Mouse (Mus musculus): ENCODE results near the gene Hist1h2bf. TPM values are rescaled to one million over a fixed set of nuclear protein-coding genes. Genes with fewer than 3 reads are reported as not detected.
"Not testable (repeated sequence)": the region's sequence is repeated elsewhere in the genome, so short reads cannot be mapped to it uniquely, and the experiment has no call there.

Hist1h2bf gene
- polyA plus RNA-seq, 1 experiment from 2014 or later = 6.7 TPM

DNA sequence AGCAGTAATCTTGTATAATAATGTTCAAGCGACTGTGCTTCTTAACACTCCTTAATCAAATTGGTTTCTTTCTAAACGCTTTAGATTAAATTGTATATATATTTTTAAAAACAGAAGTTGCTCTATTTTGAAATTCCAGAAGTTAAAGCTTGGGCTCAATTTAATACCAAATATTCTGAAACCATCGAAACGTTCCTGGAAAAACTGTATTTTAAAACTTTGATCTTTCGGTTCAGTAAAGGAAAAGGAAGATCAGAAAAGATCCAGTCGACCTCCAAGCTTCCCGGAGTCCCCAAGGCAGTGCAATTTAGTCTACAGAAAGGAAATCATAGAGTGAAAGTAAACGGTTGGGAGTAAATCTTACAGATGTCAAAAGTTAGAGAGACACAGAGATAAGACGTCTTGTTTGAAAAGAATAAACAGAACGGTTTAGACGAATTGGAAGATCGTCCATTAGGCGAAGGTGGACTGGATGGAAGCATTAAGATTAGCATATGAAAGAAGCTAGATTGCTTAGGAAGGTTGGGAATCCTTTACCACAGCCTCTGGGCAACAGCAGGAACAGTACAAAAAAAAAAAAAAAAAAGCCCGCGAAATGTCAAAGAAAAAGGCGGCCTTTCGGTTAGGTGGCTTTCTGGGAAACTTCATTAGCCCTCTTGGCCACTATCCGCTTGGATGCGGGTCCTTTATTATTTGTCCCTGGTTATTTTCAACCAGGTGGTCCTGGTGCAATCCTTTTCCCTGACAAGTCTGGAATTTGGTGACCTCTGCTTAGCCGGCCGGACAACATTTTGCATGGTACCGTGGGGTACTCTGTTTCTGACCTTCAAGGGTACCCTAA is 12.3 kb upstream of the Hist1h2bf start:
- ATAC-seq (ENCODE audit: insufficient read depth) = no peak
- Histone ChIP-seq H3K36me3 (replicated peaks) (no peaks in the 10 kb centered on the region), H3K9ac (peak overlapping the region; percentile 66), H3K9me3 (replicated peaks) (no peaks in the 10 kb centered on the region), H3K4me2 (peak overlapping the region; percentile 74), H3K4me1 (replicated peaks) (peaks cover 48% of the 10 kb centered on the region), H3K27ac (replicated peaks) (peak overlapping the region; percentile 97), H3K27me3 (no peaks in the 10 kb centered on the region), H3K4me3 (replicated peaks) (peak overlapping the region; percentile 60)
- WGBS (ENCODE audit: insufficient replicate concordance) = 3% methylated on average over 22 of the region's 22 CpGs

DNA sequence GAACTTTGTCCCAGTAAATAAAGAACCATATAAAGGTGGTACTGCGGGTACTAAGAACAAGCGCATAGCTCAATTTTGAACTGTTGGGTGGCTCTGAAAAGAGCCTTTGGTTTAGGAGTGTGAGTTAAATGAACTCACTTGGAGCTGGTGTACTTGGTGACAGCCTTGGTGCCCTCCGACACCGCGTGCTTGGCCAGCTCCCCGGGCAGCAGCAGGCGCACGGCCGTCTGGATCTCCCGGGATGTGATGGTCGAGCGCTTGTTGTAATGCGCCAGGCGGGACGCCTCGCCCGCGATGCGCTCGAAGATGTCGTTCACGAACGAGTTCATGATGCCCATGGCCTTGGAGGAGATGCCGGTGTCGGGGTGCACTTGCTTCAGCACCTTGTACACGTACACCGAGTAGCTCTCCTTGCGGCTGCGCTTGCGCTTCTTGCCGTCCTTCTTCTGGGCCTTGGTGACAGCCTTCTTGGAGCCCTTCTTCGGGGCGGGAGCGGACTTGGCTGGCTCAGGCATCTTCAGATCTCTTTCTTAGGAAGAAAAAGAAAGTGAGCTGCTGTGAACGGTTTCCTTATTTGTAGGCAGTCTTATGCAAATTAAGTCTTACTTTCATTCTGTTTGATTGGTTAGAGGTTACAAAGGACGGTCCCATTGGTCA is 11.6 kb upstream of the Hist1h2bf start:
- H3K36me3 ChIP-seq (replicated peaks); H3K27me3 ChIP-seq; H3K9me3 ChIP-seq (replicated peaks): not testable (repeated sequence)
- Histone ChIP-seq H3K27ac (replicated peaks) (peak overlapping the region; percentile 97), H3K4me2 (peak overlapping the region; percentile 74), H3K4me3 (replicated peaks) (peak overlapping the region; percentile 60), H3K9ac (peak overlapping the region; percentile 78), H3K4me1 (replicated peaks) (peaks cover 55% of the 10 kb centered on the region)
- under 1% methylated on average over 23 of the region's 36 CpGs for WGBS (ENCODE audit: insufficient replicate concordance)
- peak; percentile 75 for ATAC-seq (ENCODE audit: insufficient read depth)

DNA sequence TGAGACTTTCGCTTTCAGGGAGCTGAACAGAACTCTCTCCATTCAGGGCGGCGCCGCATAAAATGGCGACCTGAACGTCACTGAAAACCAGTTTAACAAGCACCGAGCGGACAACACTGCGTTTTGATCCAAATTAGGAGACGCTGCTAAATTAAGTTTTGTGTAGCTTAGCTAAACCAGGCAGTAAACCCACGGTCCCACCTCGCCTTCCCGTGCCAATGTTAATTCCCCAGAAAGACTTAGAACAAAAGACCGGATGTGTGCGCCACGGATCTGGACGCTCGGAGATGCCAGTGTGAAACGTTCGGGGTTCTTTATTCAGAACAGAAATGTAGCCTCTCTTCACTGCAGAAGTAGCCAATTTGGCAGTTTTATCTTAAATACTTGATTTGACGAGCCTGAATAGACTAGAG is 11.0 kb upstream of the Hist1h2bf start:
- Histone ChIP-seq H3K36me3 (replicated peaks) (no peaks in the 10 kb centered on the region), H3K4me2 (peak overlapping the region; percentile 74), H3K9ac (peak overlapping the region; percentile 78), H3K27ac (replicated peaks) (peak overlapping the region; percentile 97), H3K4me1 (replicated peaks) (peaks cover 61% of the 10 kb centered on the region), H3K9me3 (replicated peaks) (no peaks in the 10 kb centered on the region), H3K4me3 (replicated peaks) (peak overlapping the region; percentile 60), H3K27me3 (no peaks in the 10 kb centered on the region)
- ATAC-seq (ENCODE audit: insufficient read depth) = peak; percentile 3
- under 1% methylated on average over 21 of the region's 21 CpGs for WGBS (ENCODE audit: insufficient replicate concordance)

DNA sequence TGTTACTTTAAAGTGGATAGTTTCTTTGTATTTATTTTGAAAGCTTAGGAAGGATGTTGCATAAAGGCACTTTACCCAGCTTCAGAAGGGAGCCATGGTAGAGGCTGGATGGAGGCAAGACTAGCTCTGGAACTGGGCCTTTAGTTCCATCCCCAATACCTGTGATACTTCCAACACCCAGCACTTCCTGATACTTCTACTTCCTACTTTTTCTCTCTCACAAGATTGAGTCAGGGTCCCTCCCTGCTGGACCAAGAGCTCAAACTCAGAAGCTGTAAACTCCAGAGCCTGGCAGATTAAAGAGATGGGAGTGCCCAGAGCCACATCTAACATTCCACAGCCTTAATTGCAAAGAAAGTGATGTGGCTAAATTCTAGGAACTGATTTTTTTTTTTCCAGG is 10.3 kb upstream of the Hist1h2bf start:
- Histone ChIP-seq H3K4me1 (replicated peaks) (peaks cover 63% of the 10 kb centered on the region), H3K27me3 (no peaks in the 10 kb centered on the region), H3K27ac (replicated peaks) (peak overlapping the region; percentile 97), H3K9ac (peak overlapping the region; percentile 78), H3K4me3 (replicated peaks) (peak overlapping the region; percentile 60), H3K9me3 (replicated peaks) (no peaks in the 10 kb centered on the region), H3K4me2 (peak overlapping the region; percentile 74), H3K36me3 (replicated peaks) (no peaks in the 10 kb centered on the region)
- ATAC-seq (ENCODE audit: insufficient read depth) = no peak

DNA sequence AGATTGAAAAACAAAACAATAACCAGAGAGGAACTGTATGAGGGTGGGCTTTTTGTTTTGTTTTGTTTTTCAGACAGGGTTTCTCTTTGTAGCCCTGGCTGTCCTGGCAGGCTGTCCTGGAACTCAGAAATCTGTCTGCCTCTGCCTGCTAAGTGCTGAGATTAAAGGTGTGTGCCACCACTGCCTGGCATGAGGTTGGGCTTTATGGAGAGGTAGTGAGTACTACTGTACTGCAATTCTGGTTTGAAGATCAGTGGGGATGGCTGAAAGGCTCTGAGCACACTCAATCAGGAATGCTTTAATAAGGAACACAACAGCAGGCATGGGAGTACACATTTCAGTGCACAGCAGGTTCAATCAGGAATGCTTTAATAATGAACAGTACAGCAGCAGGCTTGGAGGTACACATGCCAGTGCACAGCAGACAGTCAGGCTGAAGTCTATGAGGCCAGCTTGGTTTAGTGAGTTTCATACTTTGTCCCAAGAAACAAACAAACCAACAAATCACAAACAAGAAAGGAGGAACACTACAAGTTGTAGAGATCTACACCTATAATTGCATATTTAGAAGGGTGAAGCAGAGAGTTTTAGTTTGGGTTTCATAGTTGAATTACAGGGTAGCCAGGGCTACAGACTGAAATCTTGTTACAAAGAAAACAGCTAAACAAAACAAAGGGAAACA is 9.5 kb upstream of the Hist1h2bf start:
- Histone ChIP-seq H3K4me2 (peak overlapping the region; percentile 74), H3K9me3 (replicated peaks) (no peaks in the 10 kb centered on the region), H3K27ac (replicated peaks) (peak overlapping the region; percentile 97), H3K36me3 (replicated peaks) (no peaks in the 10 kb centered on the region), H3K9ac (peak overlapping the region; percentile 78), H3K4me3 (replicated peaks) (peak overlapping the region; percentile 60), H3K27me3 (no peaks in the 10 kb centered on the region), H3K4me1 (replicated peaks) (peaks cover 62% of the 10 kb centered on the region)
- no peak for ATAC-seq (ENCODE audit: insufficient read depth)

DNA sequence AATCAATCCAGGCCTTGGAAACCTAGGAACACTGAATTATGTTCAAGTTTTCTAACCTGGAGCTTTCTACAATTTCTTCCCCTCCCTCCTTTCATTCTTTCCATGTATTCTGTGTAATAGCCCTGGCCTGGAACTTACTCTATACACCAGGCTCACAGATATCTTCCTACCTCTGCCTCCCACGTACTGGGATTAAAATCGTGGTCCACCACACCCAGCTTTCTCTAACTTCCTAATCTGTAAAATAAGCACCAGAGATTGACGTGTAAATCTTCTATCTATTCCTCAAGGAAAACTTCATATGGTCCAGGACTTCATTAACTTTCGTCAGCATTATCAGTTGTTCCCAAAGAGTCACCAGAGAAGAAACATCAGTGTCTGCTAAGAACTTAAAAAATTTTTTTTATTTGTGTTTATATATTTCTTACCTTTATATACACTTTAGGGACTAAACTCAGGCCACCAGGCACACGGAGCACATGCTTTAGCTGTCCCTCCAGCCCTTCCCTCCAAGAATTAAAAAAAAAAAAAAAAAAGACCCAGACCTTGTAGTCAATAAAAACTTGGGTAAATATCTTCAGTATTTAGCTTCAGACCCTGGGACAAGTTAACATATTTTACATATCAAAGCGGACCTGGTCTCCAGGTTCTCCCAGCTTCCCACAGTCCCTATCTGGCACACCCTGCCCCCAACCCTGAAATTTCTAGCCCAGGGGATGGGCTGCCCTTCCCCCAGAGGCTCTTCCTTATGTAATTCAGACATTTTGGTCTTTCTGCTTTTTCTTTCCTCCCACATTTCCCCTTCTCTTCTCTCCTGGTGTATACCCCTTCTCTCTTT is 8.4 kb upstream of the Hist1h2bf start:
- Histone ChIP-seq H3K27ac (replicated peaks) (peak overlapping the region; percentile 97), H3K4me3 (replicated peaks) (peak overlapping the region; percentile 60), H3K9ac (peak overlapping the region; percentile 78), H3K27me3 (no peaks in the 10 kb centered on the region), H3K9me3 (replicated peaks) (no peaks in the 10 kb centered on the region), H3K36me3 (replicated peaks) (no peaks in the 10 kb centered on the region), H3K4me1 (replicated peaks) (peaks cover 63% of the 10 kb centered on the region), H3K4me2 (peak overlapping the region; percentile 74)
- WGBS (ENCODE audit: insufficient replicate concordance) = 7% methylated on average over 6 of the region's 6 CpGs
- ATAC-seq (ENCODE audit: insufficient read depth) = peak; percentile 1; the same call in 1 of the 2 replicates

DNA sequence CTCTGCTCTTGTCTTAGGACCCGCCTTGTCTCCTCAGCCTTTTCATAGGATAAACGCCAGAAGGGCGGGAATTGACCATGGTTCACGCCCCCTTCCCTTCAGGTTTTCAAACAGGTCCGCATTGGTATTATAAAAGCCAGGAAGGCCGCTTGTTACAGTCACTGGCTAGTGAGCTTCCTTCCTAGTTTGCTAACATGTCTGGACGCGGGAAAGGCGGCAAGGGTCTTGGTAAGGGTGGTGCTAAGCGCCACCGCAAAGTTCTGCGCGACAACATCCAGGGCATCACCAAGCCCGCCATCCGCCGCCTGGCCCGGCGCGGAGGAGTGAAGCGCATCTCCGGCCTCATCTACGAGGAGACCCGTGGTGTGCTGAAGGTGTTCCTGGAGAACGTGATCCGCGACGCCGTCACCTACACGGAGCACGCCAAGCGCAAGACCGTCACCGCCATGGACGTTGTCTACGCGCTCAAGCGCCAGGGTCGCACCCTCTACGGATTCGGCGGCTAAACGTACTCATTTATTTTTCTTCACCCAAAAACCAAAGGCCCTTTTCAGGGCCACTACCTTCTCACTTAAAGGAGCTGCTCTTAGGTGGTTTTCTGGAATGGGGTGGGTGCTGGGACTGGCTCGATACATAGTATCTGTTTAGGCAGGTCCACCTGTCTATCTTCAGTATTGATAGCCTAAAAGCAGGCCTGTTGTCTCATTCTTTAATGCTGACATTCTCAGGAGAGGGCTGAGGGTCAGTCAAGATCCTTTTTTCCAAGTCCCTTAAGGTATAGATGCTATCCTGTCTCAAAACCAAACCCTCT is 7.6 kb upstream of the Hist1h2bf start, which contains the start of gene Hist1h4d:
Gene Hist1h4d, plus strand, starts transcription at position 191 of the 811 bp plus-strand sequence.
- Histone ChIP-seq H3K9me3 (replicated peaks) (no peaks in the 10 kb centered on the region), H3K9ac (peak within 1 kb of the TSS; percentile 78), H3K4me3 (replicated peaks) (peak within 1 kb of the TSS; percentile 60), H3K27ac (replicated peaks) (peak within 1 kb of the TSS; percentile 97), H3K27me3 (no peaks in the 10 kb centered on the region), H3K4me2 (peak within 1 kb of the TSS; percentile 74), H3K4me1 (replicated peaks) (peaks cover 65% of the 10 kb centered on the region), H3K36me3 (replicated peaks) (no peaks in the 10 kb centered on the region)
- ATAC-seq (ENCODE audit: insufficient read depth) = peak; percentile 80
- WGBS (ENCODE audit: insufficient replicate concordance) = under 1% methylated on average over 43 of the region's 43 CpGs

DNA sequence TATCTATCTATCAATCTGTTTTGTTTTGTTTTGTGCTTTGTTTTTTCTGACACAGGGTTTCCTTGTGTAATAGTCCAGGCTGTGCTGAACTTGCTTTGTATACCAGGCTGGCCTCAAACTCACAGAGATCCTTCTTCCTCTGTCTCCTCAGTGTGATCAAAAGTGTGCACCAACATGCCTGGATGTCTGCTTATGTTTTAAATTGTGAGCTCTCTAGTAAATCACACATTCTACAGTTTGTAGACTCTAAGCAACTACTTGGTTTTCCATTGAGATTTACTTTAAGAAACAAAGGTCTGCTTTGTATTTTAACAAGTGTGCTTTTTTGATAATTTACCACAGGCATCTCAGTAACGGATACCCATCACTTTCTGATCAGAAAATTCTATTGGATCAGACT is 3.8 kb upstream of the Hist1h2bf start:
- peak overlapping the region; percentile 96 for H3K27ac ChIP-seq (replicated peaks)
- 77% methylated on average over 1 of the region's 1 CpGs for WGBS (ENCODE audit: insufficient replicate concordance)
- peaks cover 56% of the 10 kb centered on the region for H3K4me1 ChIP-seq (replicated peaks)
- H3K9me3 ChIP-seq (replicated peaks) = no peaks in the 10 kb centered on the region
- H3K9ac ChIP-seq = peak overlapping the region; percentile 46
- ATAC-seq (ENCODE audit: insufficient read depth) = no peak
- H3K4me2 ChIP-seq = peak overlapping the region; percentile 77
- H3K27me3 ChIP-seq = no peaks in the 10 kb centered on the region
- H3K36me3 ChIP-seq (replicated peaks) = no peaks in the 10 kb centered on the region
- peak overlapping the region; percentile 27 for H3K4me3 ChIP-seq (replicated peaks)

DNA sequence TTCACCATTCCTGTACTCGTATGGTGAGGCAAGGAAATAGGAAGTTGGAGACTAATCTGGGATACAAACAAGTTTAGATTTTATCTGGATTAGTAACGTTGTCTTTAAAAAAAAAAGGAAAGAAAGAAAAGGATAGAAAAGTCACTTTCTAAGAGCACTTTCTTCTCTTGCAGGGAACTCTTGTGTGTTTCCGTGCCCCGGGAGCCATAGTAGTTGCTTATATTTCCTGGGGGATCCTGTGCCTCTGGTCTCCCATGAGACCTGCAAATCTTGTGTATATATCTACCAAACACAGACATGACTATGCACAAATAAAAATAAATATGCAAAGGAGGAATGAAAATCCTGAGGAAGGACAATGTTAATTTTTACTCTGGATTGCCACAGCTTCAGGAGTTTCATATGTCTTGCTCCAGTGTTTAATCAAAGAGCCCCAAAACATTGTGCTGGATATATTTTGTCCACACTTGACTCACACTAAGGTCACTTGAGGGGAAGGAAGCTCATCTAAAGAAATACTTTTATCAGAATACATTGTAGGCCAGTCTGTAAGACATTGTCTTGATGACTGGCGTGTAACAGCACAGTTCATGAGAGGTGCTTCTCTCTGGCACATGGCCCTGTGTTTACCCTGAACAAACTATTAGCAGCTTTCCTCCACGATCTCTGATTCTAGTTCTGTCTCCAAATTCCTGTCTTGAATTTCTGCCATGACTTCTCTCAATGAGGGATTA is 3.1 kb upstream of the Hist1h2bf start:
- ATAC-seq (ENCODE audit: insufficient read depth) = no peak
- Histone ChIP-seq H3K4me2 (peak overlapping the region; percentile 77), H3K9ac (peak overlapping the region; percentile 77), H3K36me3 (replicated peaks) (no peaks in the 10 kb centered on the region), H3K27ac (replicated peaks) (peak overlapping the region; percentile 96), H3K27me3 (no peaks in the 10 kb centered on the region), H3K4me3 (replicated peaks) (peak overlapping the region; percentile 64), H3K9me3 (replicated peaks) (no peaks in the 10 kb centered on the region), H3K4me1 (replicated peaks) (peaks cover 52% of the 10 kb centered on the region)
- WGBS (ENCODE audit: insufficient replicate concordance) = 29% methylated on average over 6 of the region's 6 CpGs
